Mouse (Mus musculus): Measurements from ENCODE around the gene Itih5.

The Itih5 gene

GRCm38 (mm10) chr2:10260109-10260508 is 106.7 kb downstream of the Itih5 start:
- no peak for DNase-seq (ENCODE audit: low read depth, low spot score)

- no peak for DNase-seq (ENCODE audit: low read depth, low spot score)
Observed at GRCm38 (mm10) chr2:10261337-10261736, 108.0 kb downstream of the Itih5 start.

- DNase-seq (ENCODE audit: low read depth, low spot score) = peak; percentile 86
Observed at GRCm38 (mm10) chr2:10262722-10263121, 109.4 kb downstream of the Itih5 start.

- no peak for DNase-seq (ENCODE audit: low read depth, low spot score)
Observed at GRCm38 (mm10) chr2:10263909-10264489, 110.6 kb downstream of the Itih5 start.

- DNase-seq (ENCODE audit: low read depth, low spot score) = no peak
Observed at GRCm38 (mm10) chr2:10265881-10266280, 112.5 kb downstream of the Itih5 start.

GRCm38 (mm10) chr2:10272604-10273115 is 119.3 kb downstream of the Itih5 start:
- peak; percentile 65 for DNase-seq (ENCODE audit: low read depth, low spot score)

GRCm38 (mm10) chr2:10273541-10274050 is 120.2 kb downstream of the Itih5 start:
- DNase-seq (ENCODE audit: low read depth, low spot score) = no peak

GRCm38 (mm10) chr2:10276194-10276593 is 122.8 kb downstream of the Itih5 start:
- DNase-seq (ENCODE audit: low read depth, low spot score) = peak; percentile 82

- no peak for DNase-seq (ENCODE audit: low read depth, low spot score)
Observed at GRCm38 (mm10) chr2:10283686-10284085, 130.3 kb downstream of the Itih5 start.

- peak; percentile 77 for DNase-seq (ENCODE audit: low read depth, low spot score)
Observed at GRCm38 (mm10) chr2:10284636-10285270, 131.4 kb downstream of the Itih5 start.

- no peak for DNase-seq (ENCODE audit: low read depth, low spot score)
Observed at GRCm38 (mm10) chr2:10285975-10286374, 132.6 kb downstream of the Itih5 start.

GRCm38 (mm10) chr2:10288142-10288831 is 134.9 kb downstream of the Itih5 start:
- peak; percentile 73 for DNase-seq (ENCODE audit: low read depth, low spot score)

GRCm38 (mm10) chr2:10288881-10289280 is 135.5 kb downstream of the Itih5 start:
- DNase-seq (ENCODE audit: low read depth, low spot score) = no peak

- no peak for DNase-seq (ENCODE audit: low read depth, low spot score)
Observed at GRCm38 (mm10) chr2:10290115-10290514, 136.7 kb downstream of the Itih5 start.

GRCm38 (mm10) chr2:10293556-10294206 is 140.3 kb downstream of the Itih5 start:
- no peak for DNase-seq (ENCODE audit: low read depth, low spot score)

GRCm38 (mm10) chr2:10295908-10296307 is 142.5 kb downstream of the Itih5 start:
- DNase-seq (ENCODE audit: low read depth, low spot score) = no peak

- peak; percentile 69 for DNase-seq (ENCODE audit: low read depth, low spot score)
Observed at GRCm38 (mm10) chr2:10300244-10300643, 146.9 kb downstream of the Itih5 start.

- peak; percentile 84 for DNase-seq (ENCODE audit: low read depth, low spot score)
Observed at GRCm38 (mm10) chr2:10300771-10301170, 147.4 kb downstream of the Itih5 start.

- DNase-seq (ENCODE audit: low read depth, low spot score) = no peak
Observed at GRCm38 (mm10) chr2:10301391-10301790, 148.0 kb downstream of the Itih5 start.

- DNase-seq (ENCODE audit: low read depth, low spot score) = no peak
Observed at GRCm38 (mm10) chr2:10301997-10302396, 148.6 kb downstream of the Itih5 start.

GRCm38 (mm10) chr2:10304911-10305310 is 151.5 kb downstream of the Itih5 start:
- no peak for DNase-seq (ENCODE audit: low read depth, low spot score)

Measured in ZHBTc4 (cell line).